Mouse (Mus musculus): Measurements from ENCODE around the gene Grifin. TPM values are rescaled to one million over a fixed set of nuclear protein-coding genes. Genes with fewer than 3 reads are reported as not detected.

Gene Grifin
- 0.45 TPM in 1 of 2 replicates, not detected in the other for polyA plus RNA-seq (2015; fragmentation: Nextera tagmentation; extraction: Ambion mirVana)

GRCm38 (mm10) chr5:140564896-140565295, at the start of gene Grifin:
Gene Grifin, minus strand, starts transcription at chr5:140565071.
- Histone ChIP-seq H3K9me3 (replicated peaks) (no peaks in the 10 kb centered on the region), H3K4me1 (peaks cover 61% of the 10 kb centered on the region), H3K27ac (peak within 1 kb of the TSS; percentile 79), H3K4me2 (0 out of 2 replicates have a peak within 1 kb of the TSS, but pooled peaks have one; percentile 7), H3K36me3 (no peaks in the 10 kb centered on the region), H3K9ac (no peak within 1 kb of the TSS), H3K27me3 (no peaks in the 10 kb centered on the region), H3K4me3 (replicated peaks) (no peak within 1 kb of the TSS)
- ATAC-seq (replicated peaks; ENCODE audit: low FRiP score): peak; percentile 31
- 90% methylated on average over 4 of the region's 4 CpGs for WGBS

GRCm38 (mm10) chr5:140614141-140614540, 49.3 kb upstream of the Grifin start:
- Histone ChIP-seq H3K4me1 (peaks cover 46% of the 10 kb centered on the region), H3K36me3 (peaks cover 36% of the 10 kb centered on the region)

GRCm38 (mm10) chr5:140612191-140612590, 47.3 kb upstream of the Grifin start:
- Histone ChIP-seq H3K9me3 (replicated peaks) (no peaks in the 10 kb centered on the region), H3K4me1 (peaks cover 65% of the 10 kb centered on the region), H3K4me2 (peak overlapping the region; percentile 92), H3K9ac (peak overlapping the region; percentile 21; the same call in 1 of the 2 replicates), H3K27ac (peak overlapping the region; percentile 95), H3K36me3 (peaks cover 36% of the 10 kb centered on the region), H3K27me3 (no peaks in the 10 kb centered on the region), H3K4me3 (replicated peaks) (peak overlapping the region; percentile 66)
- ATAC-seq (replicated peaks; ENCODE audit: low FRiP score): no peak
- 66% methylated on average over 18 of the region's 18 CpGs for WGBS

More at GRCm38 (mm10) chr5:140614141-140614540, 49.3 kb upstream of the Grifin start:
- ATAC-seq (replicated peaks; ENCODE audit: low FRiP score): no peak
- Histone ChIP-seq H3K4me3 (replicated peaks) (no peak overlapping the region), H3K4me2 (no peak overlapping the region), H3K27me3 (no peaks in the 10 kb centered on the region), H3K9me3 (replicated peaks) (no peaks in the 10 kb centered on the region), H3K27ac (no peak overlapping the region), H3K9ac (no peak overlapping the region)
- WGBS: 96% methylated on average over 10 of the region's 10 CpGs

GRCm38 (mm10) chr5:140611611-140612185, 46.8 kb upstream of the Grifin start:
- Histone ChIP-seq H3K4me1 (peaks cover 66% of the 10 kb centered on the region), H3K4me3 (replicated peaks) (peak overlapping the region; percentile 66), H3K36me3 (peaks cover 36% of the 10 kb centered on the region), H3K9ac (peak overlapping the region; percentile 21), H3K27ac (peak overlapping the region; percentile 95), H3K4me2 (peak overlapping the region; percentile 92), H3K9me3 (replicated peaks) (no peaks in the 10 kb centered on the region), H3K27me3 (no peaks in the 10 kb centered on the region)
- peak; percentile 5; the same call in 1 of the 2 replicates for ATAC-seq (replicated peaks; ENCODE audit: low FRiP score)
- WGBS: 23% methylated on average over 15 of the region's 15 CpGs

- peak overlapping the region; percentile 21 for H3K9ac ChIP-seq
- H3K4me1 ChIP-seq: peaks cover 68% of the 10 kb centered on the region
- H3K27me3 ChIP-seq: no peaks in the 10 kb centered on the region; the same call in 1 of the 2 replicates
- peak; percentile 5; the same call in 1 of the 2 replicates for ATAC-seq (replicated peaks; ENCODE audit: low FRiP score)
- H3K9me3 ChIP-seq (replicated peaks): no peaks in the 10 kb centered on the region
- peaks cover 33% of the 10 kb centered on the region for H3K36me3 ChIP-seq
- peak overlapping the region; percentile 92 for H3K4me2 ChIP-seq
- peak overlapping the region; percentile 95 for H3K27ac ChIP-seq
- peak overlapping the region; percentile 66 for H3K4me3 ChIP-seq (replicated peaks)
- 7% methylated on average over 21 of the region's 21 CpGs for WGBS
Measured at GRCm38 (mm10) chr5:140611021-140611583, 46.2 kb upstream of the Grifin start.

- Histone ChIP-seq H3K27me3 (peaks cover 3% of the 10 kb centered on the region; the same call in 1 of the 2 replicates), H3K4me1 (peaks cover 72% of the 10 kb centered on the region), H3K27ac (peak overlapping the region; percentile 95), H3K36me3 (peaks cover 30% of the 10 kb centered on the region), H3K9me3 (replicated peaks) (no peaks in the 10 kb centered on the region), H3K9ac (peak overlapping the region; percentile 21), H3K4me2 (peak overlapping the region; percentile 92), H3K4me3 (replicated peaks) (peak overlapping the region; percentile 66)
- peak; percentile 13; the same call in 1 of the 2 replicates for ATAC-seq (replicated peaks; ENCODE audit: low FRiP score)
- 2% methylated on average over 29 of the region's 30 CpGs for WGBS
Measured at GRCm38 (mm10) chr5:140610273-140611011, 45.6 kb upstream of the Grifin start.

GRCm38 (mm10) chr5:140609511-140610272, 44.8 kb upstream of the Grifin start:
- H3K27me3 ChIP-seq: peaks cover 7% of the 10 kb centered on the region; the same call in 1 of the 2 replicates
- peaks cover 80% of the 10 kb centered on the region for H3K4me1 ChIP-seq
- H3K9me3 ChIP-seq (replicated peaks): no peaks in the 10 kb centered on the region
- 19% methylated on average over 13 of the region's 13 CpGs for WGBS
- H3K36me3 ChIP-seq: peaks cover 26% of the 10 kb centered on the region
- peak overlapping the region; percentile 95 for H3K27ac ChIP-seq
- no peak for ATAC-seq (replicated peaks; ENCODE audit: low FRiP score)
- peak overlapping the region; percentile 66 for H3K4me3 ChIP-seq (replicated peaks)
- peak overlapping the region; percentile 92 for H3K4me2 ChIP-seq
- peak overlapping the region; percentile 65 for H3K9ac ChIP-seq

- Histone ChIP-seq H3K27me3 (peaks cover 7% of the 10 kb centered on the region; the same call in 1 of the 2 replicates), H3K9me3 (replicated peaks) (no peaks in the 10 kb centered on the region), H3K4me2 (peak overlapping the region; percentile 92), H3K4me3 (replicated peaks) (peak overlapping the region; percentile 66), H3K27ac (peak overlapping the region; percentile 95), H3K9ac (peak overlapping the region; percentile 65), H3K4me1 (peaks cover 87% of the 10 kb centered on the region), H3K36me3 (peaks cover 16% of the 10 kb centered on the region)
- WGBS: under 1% methylated on average over 16 of the region's 16 CpGs
- ATAC-seq (replicated peaks; ENCODE audit: low FRiP score): no peak
Measured at GRCm38 (mm10) chr5:140608634-140609015, 43.8 kb upstream of the Grifin start.

GRCm38 (mm10) chr5:140607836-140608633, 43.2 kb upstream of the Grifin start:
- ATAC-seq (replicated peaks; ENCODE audit: low FRiP score): no peak
- Histone ChIP-seq H3K9ac (peak overlapping the region; percentile 65), H3K27me3 (peaks cover 7% of the 10 kb centered on the region; the same call in 1 of the 2 replicates), H3K36me3 (peaks cover 10% of the 10 kb centered on the region), H3K27ac (peak overlapping the region; percentile 95), H3K9me3 (replicated peaks) (no peaks in the 10 kb centered on the region), H3K4me3 (replicated peaks) (peak overlapping the region; percentile 66), H3K4me2 (peak overlapping the region; percentile 92), H3K4me1 (peaks cover 87% of the 10 kb centered on the region)
- WGBS: under 1% methylated on average over 17 of the region's 17 CpGs

- peaks cover 90% of the 10 kb centered on the region for H3K4me1 ChIP-seq
- ATAC-seq (replicated peaks; ENCODE audit: low FRiP score): peak; percentile 72
- no peaks in the 10 kb centered on the region for H3K9me3 ChIP-seq (replicated peaks)
- H3K4me2 ChIP-seq: peak within 1 kb of the TSS; percentile 92
- H3K9ac ChIP-seq: peak within 1 kb of the TSS; percentile 65
- H3K27me3 ChIP-seq: peaks cover 7% of the 10 kb centered on the region; the same call in 1 of the 2 replicates
- H3K27ac ChIP-seq: peak within 1 kb of the TSS; percentile 95
- H3K36me3 ChIP-seq: peaks cover 2% of the 10 kb centered on the region
- H3K4me3 ChIP-seq (replicated peaks): peak within 1 kb of the TSS; percentile 66
- WGBS: under 1% methylated on average over 91 of the region's 91 CpGs
Measured at GRCm38 (mm10) chr5:140607001-140607835, 42.3 kb upstream of the Grifin start, which contains the start of gene Lfng. Gene Lfng, plus strand, starts transcription at chr5:140607320.

All from kidney, embryonic 15.5 days (tissue).